ENCODE assay signal across 19 mouse cellular contexts in genomic region chr5:120919156-120919935, GRCm38 (mm10). TPM values are rescaled to one million over a fixed set of nuclear protein-coding genes. Genes with fewer than 3 reads are reported as not detected.
"Had no signal": no experiment of that assay in that cellular context is flagged by ENCODE, and none has a peak within 500 bp of the region (broad histone marks: within the 10 kb centered on the region; RNA-seq: fewer than 3 reads in every experiment).

No protein-coding gene starts in this region.

RNA-seq across cellular contexts. Expression of gene Oas1d, which starts 5.0 kb away (rescaled TPM):
- polyA plus RNA-seq: cerebellum, adult 2 months; cortical plate, adult 2 months; embryonic facial prominence, embryonic 10.5 days; embryonic facial prominence, embryonic 11.5 days; embryonic facial prominence, embryonic 12.5 days; embryonic facial prominence, embryonic 13.5 days; embryonic facial prominence, embryonic 14.5 days; embryonic facial prominence, embryonic 15.5 days; erythroblast, embryonic 14.5 days; forebrain, embryonic 10.5 days; forebrain, embryonic 12.5 days; forebrain, embryonic 13.5 days; forebrain, embryonic 15.5 days; forebrain, embryonic 16.5 days; gonadal fat pad, adult 2 months; heart, adult 2 months had no signal

RNA-seq across cellular contexts. Expression of gene Oas1a, which starts 12.0 kb away (rescaled TPM):
- polyA plus RNA-seq: erythroblast, embryonic 14.5 days had no signal

RNA-seq across cellular contexts. Expression of gene Oas1g, which starts 31.9 kb away (rescaled TPM):
- polyA plus RNA-seq: embryonic facial prominence, embryonic 10.5 days; embryonic facial prominence, embryonic 11.5 days; erythroblast, embryonic 14.5 days; forebrain, embryonic 10.5 days; forebrain, embryonic 12.5 days; forebrain, embryonic 14.5 days; forebrain, embryonic 16.5 days had no signal

RNA-seq across cellular contexts. Expression of gene Oas1h, which starts 58.1 kb away (rescaled TPM):
- polyA plus RNA-seq: cerebellum, adult 2 months; cortical plate, adult 2 months; embryonic facial prominence, embryonic 10.5 days; embryonic facial prominence, embryonic 11.5 days; embryonic facial prominence, embryonic 12.5 days; embryonic facial prominence, embryonic 13.5 days; embryonic facial prominence, embryonic 14.5 days; embryonic facial prominence, embryonic 15.5 days; erythroblast, embryonic 14.5 days; forebrain, embryonic 10.5 days; forebrain, embryonic 12.5 days; forebrain, embryonic 13.5 days; forebrain, embryonic 14.5 days; forebrain, embryonic 15.5 days; forebrain, embryonic 16.5 days; forebrain, postnatal 0 days; frontal cortex, adult 2 months; gonadal fat pad, adult 2 months; heart, adult 2 months had no signal
